Mouse (Mus musculus) heart, embryonic 10.5 days (tissue): ENCODE results near the gene Tk1. TPM values are rescaled to one million over a fixed set of nuclear protein-coding genes. Genes with fewer than 3 reads are reported as not detected.
"Not testable (repeated sequence)": the region's sequence is repeated elsewhere in the genome, so short reads cannot be mapped to it uniquely, and the experiment has no call there.

ENCODE experiments used
- DNase-seq: peaks from one replicate; pipeline ENCODE4 v3.0.0-alpha.2; 2017; ENCODE audit warnings: low spot score
- H3K27ac ChIP-seq: fragments of 300-500 bp; sonication (generic); 2 replicates; pipeline ENCODE4 v1.5.1; 2016; ENCODE audit warnings: mild to moderate bottlenecking
- H3K27me3 ChIP-seq: fragments of 300-500 bp; sonication (generic); 2 replicates; pipeline ENCODE4 v1.6.1; 2016; ENCODE audit warnings: mild to moderate bottlenecking; ENCODE audit not compliant: poor library complexity, insufficient read depth, severe bottlenecking
- H3K36me3 ChIP-seq: fragments of 300-500 bp; sonication (generic); 2 replicates; pipeline ENCODE4 v1.6.1; 2016; ENCODE audit warnings: mild to moderate bottlenecking, moderate library complexity
- H3K4me1 ChIP-seq: fragments of 300-500 bp; sonication (generic); 2 replicates; pipeline ENCODE4 v1.6.1; 2016; ENCODE audit warnings: mild to moderate bottlenecking
- H3K4me3 ChIP-seq: fragments of 300-500 bp; sonication (generic); 2 replicates; pipeline ENCODE4 v1.5.1; 2016; ENCODE audit warnings: mild to moderate bottlenecking, moderate library complexity
- H3K9me3 ChIP-seq: fragments of 300-500 bp; sonication (generic); 2 replicates; pipeline ENCODE4 v1.6.1; 2016; ENCODE audit warnings: mild to moderate bottlenecking, moderate library complexity
- WGBS: fragments of 180-500 bp; shearing (Covaris S2); methylation state at CpG from one replicate; pipeline ENCODE4 v1.1.7; 2016; 5-methylcytosine and 5-hydroxymethylcytosine counted together
- polyA plus RNA-seq: library from polyadenylated mRNA; unstranded; fragments of >200 nt; fragmentation: Nextera tagmentation; extraction: Ambion mirVana; gene quantifications from 2 replicates; pipeline ENCODE4 v1.2.1, GENCODE M21; 2016

The Tk1 gene
- polyA plus RNA-seq, 1 experiment from 2014 or later = 134 TPM

DNA sequence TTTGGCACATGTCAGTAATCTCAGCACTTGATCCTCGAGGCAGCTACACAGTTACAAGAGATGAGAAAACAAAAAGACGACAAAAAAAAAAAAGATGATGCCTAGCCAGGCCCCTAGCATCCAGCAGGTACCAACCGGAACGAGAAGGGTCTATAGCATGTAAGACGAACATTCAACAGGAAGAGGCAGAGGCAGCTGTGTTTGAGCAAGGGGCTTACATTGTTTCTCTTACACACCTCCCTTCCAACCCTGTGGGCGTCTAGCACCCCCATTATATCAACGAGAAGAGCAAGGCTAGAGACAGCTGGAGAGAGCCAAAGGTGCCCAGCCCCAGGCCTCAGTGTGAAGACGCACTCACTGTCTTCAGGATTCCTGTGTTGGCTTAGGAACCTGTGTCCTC, 1.0 kb upstream of the Tk1 start:
- peak overlapping the region; percentile 76; the same call in 1 of the 2 replicates for H3K4me3 ChIP-seq
- WGBS = 69% methylated on average over 8 of the region's 8 CpGs
- no peak for DNase-seq
- H3K9me3 ChIP-seq = no peaks in the 10 kb centered on the region
- H3K36me3 ChIP-seq = peaks cover 22% of the 10 kb centered on the region
- H3K4me1 ChIP-seq = peaks cover 76% of the 10 kb centered on the region
- no peaks in the 10 kb centered on the region for H3K27me3 ChIP-seq
- peak overlapping the region; percentile 93 for H3K27ac ChIP-seq

DNA sequence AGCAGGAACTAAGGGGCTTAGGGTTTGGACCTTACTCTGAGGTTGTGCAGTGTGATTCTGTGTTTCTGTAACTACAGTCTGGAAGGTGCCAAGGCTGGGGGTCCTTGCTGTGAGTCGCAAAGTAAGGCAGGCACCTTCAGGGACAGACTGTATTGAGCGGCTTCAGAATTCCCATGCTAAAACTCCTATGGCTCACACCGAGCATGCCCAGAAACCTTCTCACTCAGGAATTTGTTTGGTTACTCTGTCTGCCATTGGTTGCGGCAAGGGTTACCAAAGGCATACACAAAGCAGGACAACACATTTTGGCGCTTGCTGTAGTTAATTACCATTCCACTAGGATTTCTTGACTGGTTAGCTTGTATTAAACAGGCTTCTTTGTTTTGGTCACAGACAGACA, 272 bp upstream of the Tk1 start:
- Histone ChIP-seq H3K4me3 (peak overlapping the region; percentile 76), H3K36me3 (peaks cover 29% of the 10 kb centered on the region), H3K9me3 (no peaks in the 10 kb centered on the region), H3K27ac (peak overlapping the region; percentile 93), H3K27me3 (no peaks in the 10 kb centered on the region), H3K4me1 (peaks cover 75% of the 10 kb centered on the region)
- DNase-seq = no peak
- 14% methylated on average over 5 of the region's 5 CpGs for WGBS

DNA sequence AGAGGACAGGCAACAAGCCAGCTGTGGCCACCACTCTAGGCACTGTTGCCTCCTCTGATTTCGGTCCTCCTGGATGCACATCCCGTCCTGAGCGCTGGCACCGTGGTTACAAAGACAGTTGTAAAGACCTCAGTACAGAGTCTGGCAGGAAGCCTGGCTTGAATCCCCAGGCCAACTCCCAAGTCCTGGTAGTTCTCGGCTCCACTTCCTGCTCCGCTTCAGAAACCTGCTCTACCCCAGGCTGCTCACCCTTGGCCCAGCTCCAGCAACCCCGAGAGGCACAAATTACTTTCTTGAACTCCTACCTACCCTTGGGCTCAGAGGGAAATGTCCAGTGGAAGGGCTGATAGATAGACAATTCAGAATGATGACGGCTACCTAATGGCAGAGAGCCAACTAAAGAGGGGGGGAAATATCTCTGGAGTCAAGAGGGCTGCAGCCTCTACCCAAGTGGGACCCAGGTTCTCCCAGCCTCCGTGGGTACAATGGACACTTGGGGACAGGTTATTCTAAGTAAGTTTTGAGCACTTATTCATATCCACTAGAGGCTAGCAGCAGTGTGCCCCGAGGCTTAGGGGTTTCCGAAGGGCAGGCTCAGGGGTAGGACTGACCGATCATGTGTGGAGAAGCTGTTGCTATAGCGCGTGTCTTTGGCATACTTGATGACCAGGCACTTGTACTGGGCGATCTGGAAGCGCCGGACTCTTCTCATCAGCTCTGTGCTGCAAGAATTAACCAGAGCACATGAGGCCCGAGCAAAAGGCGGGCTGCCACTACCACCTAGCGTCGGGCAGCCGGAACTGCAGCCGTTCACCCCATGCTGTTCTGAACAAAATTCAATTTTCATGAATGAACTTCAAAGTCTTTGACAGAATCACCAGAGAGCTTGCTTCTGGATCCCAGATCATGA, 1.6 kb downstream of the Tk1 start:
- Histone ChIP-seq H3K27me3 (no peaks in the 10 kb centered on the region), H3K4me1 (peaks cover 62% of the 10 kb centered on the region), H3K9me3 (no peaks in the 10 kb centered on the region), H3K27ac (peak overlapping the region; percentile 93), H3K36me3 (peaks cover 48% of the 10 kb centered on the region), H3K4me3 (peak overlapping the region; percentile 76)
- DNase-seq = peak; percentile 91
- 23% methylated on average over 23 of the region's 23 CpGs for WGBS

DNA sequence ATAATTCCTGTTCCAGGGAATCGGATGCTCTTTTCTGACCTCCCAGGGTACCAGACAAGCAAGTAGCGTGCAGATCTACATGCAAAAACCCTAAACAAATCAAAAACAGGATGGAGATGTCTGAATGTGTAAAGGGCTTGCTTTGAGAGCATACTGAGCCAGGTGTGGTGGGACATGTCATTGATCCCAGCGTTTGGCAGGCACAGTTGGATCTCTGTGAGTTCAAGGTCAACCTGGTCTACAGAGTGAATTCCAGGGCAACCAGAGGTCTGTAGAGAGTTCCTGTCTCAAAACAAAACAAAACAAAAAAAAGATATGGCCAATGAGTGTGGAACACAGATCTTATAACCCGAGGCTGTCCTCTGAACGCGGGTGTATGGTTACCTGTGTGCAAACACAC, 2.5 kb downstream of the Tk1 start:
- H3K4me3 ChIP-seq = no peak overlapping the region
- no peak overlapping the region for H3K27ac ChIP-seq
- no peaks in the 10 kb centered on the region for H3K9me3 ChIP-seq
- DNase-seq = no peak
- no peaks in the 10 kb centered on the region for H3K27me3 ChIP-seq
- peaks cover 57% of the 10 kb centered on the region for H3K36me3 ChIP-seq
- peaks cover 62% of the 10 kb centered on the region for H3K4me1 ChIP-seq
- WGBS = 89% methylated on average over 6 of the region's 6 CpGs

DNA sequence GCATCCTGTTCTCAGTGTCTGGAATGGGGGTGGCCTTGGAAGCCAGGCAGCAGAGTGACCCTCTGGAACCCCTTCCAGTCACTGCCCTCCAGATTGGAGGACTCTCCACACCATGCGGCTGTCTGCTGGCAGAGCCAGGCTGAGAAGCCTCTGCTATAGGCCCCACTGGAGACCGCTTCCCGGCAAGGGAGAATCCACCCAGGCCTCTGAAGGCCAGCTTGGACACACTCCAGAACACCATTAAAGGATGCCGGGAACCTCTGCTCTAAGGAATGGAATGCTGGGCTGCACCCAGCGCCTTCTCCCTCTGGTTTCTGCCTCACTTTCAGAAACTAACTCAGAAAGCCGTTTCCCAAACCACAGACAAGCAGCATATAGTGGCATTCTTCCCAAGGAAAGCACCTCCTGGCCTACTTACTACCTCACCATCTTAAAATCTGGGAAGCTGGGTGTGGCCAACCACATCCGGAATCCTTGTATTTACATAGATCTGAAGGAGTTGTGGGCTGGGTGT, 3.1 kb downstream of the Tk1 start:
- Histone ChIP-seq H3K27ac (no peak overlapping the region), H3K36me3 (peaks cover 63% of the 10 kb centered on the region), H3K27me3 (no peaks in the 10 kb centered on the region)

DNA sequence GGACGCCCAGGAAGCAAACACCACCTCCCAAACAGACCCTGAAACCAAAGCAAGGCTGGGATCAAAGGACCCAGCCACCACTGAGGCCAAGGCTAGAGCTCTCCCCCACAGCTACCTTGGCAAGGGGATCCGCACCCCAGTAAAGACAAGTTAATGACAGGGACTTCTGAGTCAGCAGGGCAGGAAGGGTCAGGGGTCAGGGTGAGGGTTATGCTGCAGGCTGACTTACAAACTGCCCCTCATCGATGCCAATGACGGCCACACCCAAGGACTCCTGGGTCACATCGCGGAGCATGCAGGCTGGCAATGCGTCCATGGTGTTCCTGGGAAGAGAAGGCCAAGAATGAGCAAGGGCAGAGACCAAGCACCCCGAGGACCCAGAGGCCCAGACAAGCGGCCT, 4.0 kb downstream of the Tk1 start:
- peaks cover 58% of the 10 kb centered on the region for H3K4me1 ChIP-seq
- H3K4me3 ChIP-seq = no peak overlapping the region
- H3K27me3 ChIP-seq = no peaks in the 10 kb centered on the region
- DNase-seq = no peak
- peaks cover 72% of the 10 kb centered on the region for H3K36me3 ChIP-seq
- WGBS = 88% methylated on average over 9 of the region's 9 CpGs
- no peak overlapping the region for H3K27ac ChIP-seq
- H3K9me3 ChIP-seq = no peaks in the 10 kb centered on the region

More for the DNA sequence above, 3.1 kb downstream of the Tk1 start:
- Histone ChIP-seq H3K4me3 (no peak overlapping the region), H3K4me1 (peaks cover 60% of the 10 kb centered on the region), H3K9me3 (no peaks in the 10 kb centered on the region)
- WGBS = 79% methylated on average over 7 of the region's 7 CpGs
- no peak for DNase-seq

DNA sequence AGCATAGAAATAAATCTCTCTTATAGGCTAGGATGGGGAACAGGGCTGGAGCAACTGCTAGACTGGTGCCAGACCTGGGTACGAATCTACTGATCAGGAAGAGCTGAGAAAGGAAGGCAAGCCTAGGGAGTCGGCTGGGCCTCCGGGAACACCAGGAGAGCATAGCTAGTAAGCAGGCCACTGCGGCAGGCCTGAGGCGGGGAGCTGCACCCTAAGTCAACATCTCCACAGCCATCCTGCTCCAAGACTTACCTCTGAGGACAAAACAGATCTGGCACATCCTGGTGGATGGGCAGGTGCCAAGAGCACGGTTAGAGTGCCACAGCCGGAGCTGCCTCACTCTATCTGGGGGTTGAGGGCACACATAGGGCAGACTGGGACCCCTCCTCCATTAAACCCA, 5.7 kb downstream of the Tk1 start:
- H3K9me3 ChIP-seq = no peaks in the 10 kb centered on the region
- no peaks in the 10 kb centered on the region for H3K27me3 ChIP-seq
- DNase-seq = no peak
- no peak overlapping the region for H3K4me3 ChIP-seq
- peaks cover 88% of the 10 kb centered on the region for H3K36me3 ChIP-seq
- H3K4me1 ChIP-seq = peaks cover 47% of the 10 kb centered on the region
- no peak overlapping the region for H3K27ac ChIP-seq
- 92% methylated on average over 7 of the region's 7 CpGs for WGBS

DNA sequence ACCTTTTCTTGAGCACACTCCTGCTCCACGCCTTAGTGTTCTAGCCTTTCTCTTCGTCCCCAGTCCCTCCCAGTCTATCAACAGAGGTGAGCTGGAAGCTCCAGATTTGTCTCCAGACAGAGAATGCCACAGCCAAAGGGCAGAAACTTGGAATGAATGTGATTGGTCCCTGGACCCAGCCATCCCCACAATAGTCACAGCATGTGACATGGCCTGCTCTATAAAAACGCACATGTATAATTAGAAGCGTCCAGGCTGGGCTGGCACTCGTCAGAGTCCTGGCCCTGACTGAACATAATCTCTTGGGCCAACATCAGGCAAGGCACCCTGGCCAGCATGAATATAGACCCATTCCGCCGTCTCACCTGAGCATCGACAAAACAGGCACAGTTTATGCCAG, 6.8 kb downstream of the Tk1 start:
- WGBS = 84% methylated on average over 8 of the region's 8 CpGs
- no peaks in the 10 kb centered on the region for H3K27me3 ChIP-seq
- peaks cover 99% of the 10 kb centered on the region for H3K36me3 ChIP-seq
- peaks cover 45% of the 10 kb centered on the region for H3K4me1 ChIP-seq
- DNase-seq = no peak
- no peak overlapping the region for H3K4me3 ChIP-seq
- H3K27ac ChIP-seq = no peak overlapping the region
- no peaks in the 10 kb centered on the region for H3K9me3 ChIP-seq

DNA sequence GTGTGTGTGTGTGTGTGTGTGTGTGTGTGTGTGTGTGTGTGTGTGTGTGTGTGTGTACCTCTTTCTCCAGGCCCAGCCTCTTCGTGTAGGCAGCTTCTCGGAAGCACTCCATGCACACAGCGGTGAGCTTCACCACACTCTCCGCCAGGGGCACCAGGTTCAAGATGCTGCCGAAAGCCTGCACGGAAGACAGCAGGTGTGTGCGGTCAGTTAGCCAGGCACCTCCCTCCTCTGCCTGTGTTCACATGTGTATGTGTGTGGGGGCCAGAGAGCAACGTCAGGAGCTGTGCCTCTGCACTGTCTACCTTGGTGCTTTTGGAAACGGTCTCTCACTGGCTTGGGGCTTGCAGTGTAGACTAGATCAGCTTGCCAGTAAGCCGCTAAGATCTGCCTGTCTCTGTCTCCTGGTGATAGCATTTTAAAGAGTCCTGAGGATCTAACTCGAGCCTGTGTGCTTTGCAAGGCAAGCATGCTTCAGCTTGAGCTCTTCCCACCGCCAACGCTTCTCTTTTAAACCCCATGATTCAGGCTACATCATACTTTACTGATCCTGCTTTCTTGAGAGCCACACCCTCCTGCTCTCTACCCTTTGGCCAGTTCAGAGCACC, 9.4 kb downstream of the Tk1 start:
- Histone ChIP-seq H3K9me3 (no peaks in the 10 kb centered on the region), H3K4me1 (peaks cover 45% of the 10 kb centered on the region), H3K36me3 (peaks cover 95% of the 10 kb centered on the region), H3K27ac (no peak overlapping the region), H3K27me3 (no peaks in the 10 kb centered on the region), H3K4me3 (no peak overlapping the region)
- 88% methylated on average over 11 of the region's 13 CpGs for WGBS
- no peak for DNase-seq

DNA sequence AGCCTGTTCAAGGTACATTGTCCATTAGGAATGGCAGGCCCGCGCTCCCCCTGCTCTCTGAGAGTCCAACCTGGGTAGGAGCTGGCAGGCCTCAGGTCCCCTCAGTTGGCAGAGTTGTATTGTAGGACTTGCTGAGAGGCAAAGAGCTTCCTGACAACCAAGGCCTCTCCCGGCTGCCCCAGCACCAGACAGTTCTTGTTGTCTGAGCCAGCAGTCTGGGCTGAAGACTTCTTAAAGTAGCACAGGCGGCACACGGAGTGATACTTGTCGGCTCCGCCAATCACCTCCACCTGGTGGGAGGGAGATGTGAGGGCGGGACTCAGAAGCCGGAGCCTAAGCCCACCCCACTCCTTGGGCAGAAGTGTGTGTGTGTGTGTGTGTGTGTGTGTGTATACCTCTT, 10.0 kb downstream of the Tk1 start:
- H3K27me3 ChIP-seq, H3K27ac ChIP-seq, H3K9me3 ChIP-seq, H3K4me3 ChIP-seq, DNase-seq: not testable (repeated sequence)
- Histone ChIP-seq H3K4me1 (peaks cover 51% of the 10 kb centered on the region), H3K36me3 (peaks cover 89% of the 10 kb centered on the region)
- WGBS = 80% methylated on average over 9 of the region's 9 CpGs

DNA sequence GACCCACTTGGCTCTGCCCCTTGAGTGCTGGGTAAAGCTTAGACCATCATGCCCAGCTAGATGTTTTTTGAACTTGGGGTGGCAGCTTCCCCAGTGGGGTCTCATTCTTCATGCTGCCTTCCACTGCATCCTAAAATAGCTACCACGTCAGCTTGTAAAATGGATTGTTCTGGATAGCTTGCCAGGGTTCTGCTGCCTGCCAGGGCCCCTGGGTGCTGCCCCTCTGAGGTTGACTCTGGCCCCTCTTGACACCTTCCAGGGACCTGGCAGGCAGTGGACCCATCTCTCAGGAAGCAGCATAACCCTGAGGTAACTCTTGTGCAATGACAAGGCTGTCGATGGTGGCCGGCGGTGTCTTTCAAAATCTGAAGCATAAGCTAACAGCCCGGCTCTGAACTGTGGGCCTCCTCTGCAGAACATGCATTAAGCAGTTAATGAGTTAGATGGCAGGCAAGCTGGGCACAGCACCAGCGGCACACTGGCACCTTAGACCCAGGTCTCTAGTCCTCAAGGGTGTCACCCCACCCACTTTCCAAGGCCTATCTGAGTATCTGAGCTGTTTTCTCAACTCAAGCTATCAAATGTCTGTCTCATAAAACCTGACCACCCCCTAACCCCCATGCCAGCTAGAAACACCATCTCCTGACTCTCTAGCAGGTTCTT, 11.1 kb downstream of the Tk1 start:
- 89% methylated on average over 6 of the region's 6 CpGs for WGBS
- Histone ChIP-seq H3K4me1 (peaks cover 61% of the 10 kb centered on the region), H3K9me3 (no peaks in the 10 kb centered on the region), H3K36me3 (peaks cover 79% of the 10 kb centered on the region), H3K27me3 (no peaks in the 10 kb centered on the region), H3K4me3 (no peak overlapping the region), H3K27ac (no peak overlapping the region)
- no peak for DNase-seq

DNA sequence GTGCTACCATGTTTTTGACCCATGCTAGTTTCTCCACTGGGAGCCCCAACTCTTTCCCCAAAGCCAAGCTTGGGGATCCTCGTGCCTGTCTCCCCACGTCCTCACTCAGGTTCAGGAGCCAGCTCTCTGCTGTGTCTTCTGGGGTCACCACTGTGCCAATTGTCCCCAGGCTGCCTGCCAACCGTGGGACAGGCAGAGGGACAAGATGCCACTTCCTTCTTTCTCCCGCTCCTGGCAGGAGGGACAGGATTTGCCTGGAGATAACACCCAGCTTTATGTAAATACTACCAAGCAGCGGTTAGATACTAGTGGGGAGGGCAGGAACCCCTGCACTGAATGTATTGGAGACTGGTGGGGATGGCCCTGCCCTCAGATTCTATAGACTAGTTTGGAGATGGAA, 12.0 kb downstream of the Tk1 start:
- H3K4me3 ChIP-seq = no peak overlapping the region
- H3K36me3 ChIP-seq = peaks cover 69% of the 10 kb centered on the region
- H3K27me3 ChIP-seq = no peaks in the 10 kb centered on the region
- no peak for DNase-seq
- no peaks in the 10 kb centered on the region for H3K9me3 ChIP-seq
- peaks cover 61% of the 10 kb centered on the region for H3K4me1 ChIP-seq
- 69% methylated on average over 5 of the region's 5 CpGs for WGBS
- H3K27ac ChIP-seq = no peak overlapping the region
